Mouse (Mus musculus) heart, adult 2 months (tissue): ENCODE results near the gene Timd4.

ENCODE experiments used
- CTCF ChIP-seq: fragments of 200-600 bp; IDR thresholded peaks from 2 replicates; pipeline ENCODE4 v1.8.1; 2022; ENCODE audit warnings: antibody characterized with exemption, mild to moderate bottlenecking, moderate library complexity
- POLR2A ChIP-seq: fragments of 200-500 bp; IDR thresholded peaks from 2 replicates; pipeline ENCODE4 v1.6.1; 2011; ENCODE audit warnings: mild to moderate bottlenecking, low read depth, low read length, control low read depth; ENCODE audit not compliant: insufficient read depth

GRCm38 (mm10) chr11:46864809-46865208 lies 54.2 kb downstream of the Timd4 start:
- TF ChIP-seq POLR2A (no peak), CTCF (peak; percentile 61)
